Mouse (Mus musculus) hindbrain, embryonic 14.5 days (tissue): ENCODE results near the gene Gls. TPM values are rescaled to one million over a fixed set of nuclear protein-coding genes. Genes with fewer than 3 reads are reported as not detected.

Experiments
- ATAC-seq: fragments of 200-750 bp; cut with Nextera tagmentation; 2 replicates; pipeline ENCODE4 v1.8.0; 2017; ENCODE audit warnings: moderate number of reproducible peaks, mild to moderate bottlenecking, moderate TSS enrichment, moderate library complexity; ENCODE audit not compliant: low FRiP score
- DNase-seq: peaks from one replicate; pipeline ENCODE4 v3.0.0-alpha.2; 2015; ENCODE audit warnings: low spot score
- H3K27ac ChIP-seq: fragments of 300-500 bp; sonication (generic); 2 replicates; pipeline ENCODE4 v1.5.1; 2014; ENCODE audit warnings: mild to moderate bottlenecking, moderate library complexity
- H3K27me3 ChIP-seq: fragments of 300-500 bp; sonication (generic); 2 replicates; pipeline ENCODE4 v1.6.1; 2014; ENCODE audit warnings: mild to moderate bottlenecking, low read length, mixed read lengths; ENCODE audit not compliant: control insufficient read depth, insufficient read depth
- H3K36me3 ChIP-seq: fragments of 300-500 bp; sonication (generic); replicated peaks from 2 replicates; pipeline ENCODE4 v1.6.1; 2014; ENCODE audit not compliant: control insufficient read depth, insufficient read depth
- H3K4me1 ChIP-seq: fragments of 300-500 bp; sonication (generic); replicated peaks from 2 replicates; pipeline ENCODE4 v1.6.1; 2014; ENCODE audit warnings: antibody characterized with exemption, low read length, mixed read lengths; ENCODE audit not compliant: control insufficient read depth, insufficient read depth
- H3K4me2 ChIP-seq: fragments of 300-500 bp; sonication (generic); replicated peaks from 2 replicates; pipeline ENCODE4 v1.6.1; 2014; ENCODE audit warnings: mild to moderate bottlenecking, moderate library complexity
- H3K4me3 ChIP-seq: fragments of 300-500 bp; sonication (generic); replicated peaks from 2 replicates; pipeline ENCODE4 v1.5.1; 2014; ENCODE audit warnings: mild to moderate bottlenecking, low read length
- H3K9ac ChIP-seq: fragments of 300-500 bp; sonication (generic); 2 replicates; pipeline ENCODE4 v1.6.1; 2014
- H3K9me3 ChIP-seq: fragments of 300-500 bp; sonication (generic); 2 replicates; pipeline ENCODE4 v1.6.1; 2016; ENCODE audit warnings: low read length; ENCODE audit not compliant: control insufficient read depth
- WGBS: fragments of 180-500 bp; shearing (Covaris S2); extraction: QIAGEN DNeasy Blood & Tissue Kit; methylation state at CpG from one replicate; pipeline ENCODE4 v1.1.7; 2014; 5-methylcytosine and 5-hydroxymethylcytosine counted together
- polyA plus RNA-seq: library from polyadenylated mRNA; unstranded; fragments of >200 nt; fragmentation: Nextera tagmentation; extraction: Ambion mirVana; gene quantifications from 2 replicates; pipeline ENCODE4 v1.2.1, GENCODE M21; 2014

The Gls gene
- polyA plus RNA-seq, 1 experiment from 2014 or later: 61.9 TPM

- DNase-seq (no peak), ATAC-seq (no peak)
- no peak overlapping the region for H3K4me3 ChIP-seq
- H3K4me1 ChIP-seq: no peaks in the 10 kb centered on the region
- H3K36me3 ChIP-seq: peaks cover 24% of the 10 kb centered on the region
- H3K9ac ChIP-seq: no peak overlapping the region
- H3K27ac ChIP-seq: no peak overlapping the region
- 71% methylated on average over 14 of the region's 14 CpGs for WGBS
- H3K9me3 ChIP-seq: no peaks in the 10 kb centered on the region
- H3K4me2 ChIP-seq: no peak overlapping the region
- H3K27me3 ChIP-seq: no peaks in the 10 kb centered on the region
These were observed 66.3 kb downstream of the Gls start for GRCm38 (mm10) chr1:52166652-52167220.

GRCm38 (mm10) chr1:52163707-52164457 is 69.2 kb downstream of the Gls start:
- ATAC-seq (no peak), DNase-seq (no peak)
- Histone ChIP-seq H3K27ac (no peak overlapping the region), H3K9me3 (no peaks in the 10 kb centered on the region), H3K9ac (no peak overlapping the region), H3K36me3 (peaks cover 24% of the 10 kb centered on the region), H3K4me2 (no peak overlapping the region), H3K4me3 (no peak overlapping the region), H3K27me3 (no peaks in the 10 kb centered on the region), H3K4me1 (no peaks in the 10 kb centered on the region)
- 93% methylated on average over 5 of the region's 5 CpGs for WGBS

- Histone ChIP-seq H3K36me3 (peaks cover 7% of the 10 kb centered on the region), H3K27me3 (no peaks in the 10 kb centered on the region), H3K4me2 (no peak overlapping the region), H3K27ac (no peak overlapping the region), H3K4me1 (no peaks in the 10 kb centered on the region), H3K9ac (no peak overlapping the region), H3K9me3 (no peaks in the 10 kb centered on the region), H3K4me3 (no peak overlapping the region)
- DNase-seq (no peak), ATAC-seq (no peak)
- 93% methylated on average over 8 of the region's 8 CpGs for WGBS
These were observed 71.9 kb downstream of the Gls start for GRCm38 (mm10) chr1:52161151-52161550.

GRCm38 (mm10) chr1:52158490-52159381 is 74.3 kb downstream of the Gls start:
- no peaks in the 10 kb centered on the region for H3K9me3 ChIP-seq
- DNase-seq: no peak
- 84% methylated on average over 17 of the region's 17 CpGs for WGBS
- H3K4me3 ChIP-seq: no peak overlapping the region
- no peaks in the 10 kb centered on the region; the same call in 1 of the 2 replicates for H3K36me3 ChIP-seq
- ATAC-seq: no peak
- H3K27ac ChIP-seq: no peak overlapping the region
- H3K27me3 ChIP-seq: no peaks in the 10 kb centered on the region
- H3K4me2 ChIP-seq: no peak overlapping the region
- H3K9ac ChIP-seq: no peak overlapping the region
- H3K4me1 ChIP-seq: no peaks in the 10 kb centered on the region

GRCm38 (mm10) chr1:52158040-52158439 is 75.0 kb downstream of the Gls start:
- 100% methylated on average over 2 of the region's 2 CpGs for WGBS
- Histone ChIP-seq H3K9ac (no peak overlapping the region), H3K4me1 (no peaks in the 10 kb centered on the region), H3K36me3 (no peaks in the 10 kb centered on the region; the same call in 1 of the 2 replicates), H3K9me3 (no peaks in the 10 kb centered on the region), H3K27ac (no peak overlapping the region), H3K4me2 (no peak overlapping the region), H3K27me3 (no peaks in the 10 kb centered on the region), H3K4me3 (no peak overlapping the region)
- ATAC-seq: no peak
- no peak for DNase-seq

GRCm38 (mm10) chr1:52156351-52156750 is 76.7 kb downstream of the Gls start:
- DNase-seq (no peak), ATAC-seq (no peak)
- no peaks in the 10 kb centered on the region for H3K27me3 ChIP-seq
- H3K9ac ChIP-seq: no peak overlapping the region
- H3K4me2 ChIP-seq: no peak overlapping the region
- no peaks in the 10 kb centered on the region; the same call in 1 of the 2 replicates for H3K36me3 ChIP-seq
- H3K4me1 ChIP-seq: no peaks in the 10 kb centered on the region
- 92% methylated on average over 10 of the region's 10 CpGs for WGBS
- H3K9me3 ChIP-seq: no peaks in the 10 kb centered on the region
- no peak overlapping the region for H3K27ac ChIP-seq
- H3K4me3 ChIP-seq: no peak overlapping the region

GRCm38 (mm10) chr1:52154890-52155289 is 78.1 kb downstream of the Gls start:
- H3K4me2 ChIP-seq: no peak overlapping the region
- DNase-seq: no peak
- 90% methylated on average over 8 of the region's 8 CpGs for WGBS

GRCm38 (mm10) chr1:52152936-52153335 is 80.1 kb downstream of the Gls start:
- no peak for ATAC-seq
- no peak overlapping the region for H3K9ac ChIP-seq

More at GRCm38 (mm10) chr1:52154890-52155289, 78.1 kb downstream of the Gls start:
- Histone ChIP-seq H3K9ac (no peak overlapping the region), H3K36me3 (no peaks in the 10 kb centered on the region; the same call in 1 of the 2 replicates), H3K27me3 (no peaks in the 10 kb centered on the region), H3K9me3 (no peaks in the 10 kb centered on the region), H3K27ac (no peak overlapping the region), H3K4me3 (no peak overlapping the region), H3K4me1 (no peaks in the 10 kb centered on the region)
- no peak for ATAC-seq

GRCm38 (mm10) chr1:52152369-52152768 is 80.7 kb downstream of the Gls start:
- DNase-seq: no peak
- no peak overlapping the region for H3K9ac ChIP-seq
- 70% methylated on average over 13 of the region's 13 CpGs for WGBS
- ATAC-seq: no peak
- H3K27me3 ChIP-seq: no peaks in the 10 kb centered on the region
- H3K36me3 ChIP-seq: no peaks in the 10 kb centered on the region; the same call in 1 of the 2 replicates
- H3K4me2 ChIP-seq: no peak overlapping the region
- H3K9me3 ChIP-seq: no peaks in the 10 kb centered on the region
- no peaks in the 10 kb centered on the region for H3K4me1 ChIP-seq
- no peak overlapping the region for H3K27ac ChIP-seq
- H3K4me3 ChIP-seq: no peak overlapping the region

More at GRCm38 (mm10) chr1:52152936-52153335, 80.1 kb downstream of the Gls start:
- no peaks in the 10 kb centered on the region; the same call in 1 of the 2 replicates for H3K36me3 ChIP-seq
- WGBS: 57% methylated on average over 3 of the region's 3 CpGs
- no peaks in the 10 kb centered on the region for H3K27me3 ChIP-seq
- H3K4me3 ChIP-seq: no peak overlapping the region
- no peaks in the 10 kb centered on the region for H3K9me3 ChIP-seq
- H3K27ac ChIP-seq: no peak overlapping the region
- no peak for DNase-seq
- no peaks in the 10 kb centered on the region for H3K4me1 ChIP-seq
- H3K4me2 ChIP-seq: no peak overlapping the region
